Mouse (Mus musculus) adrenal gland, adult 18-20 months (tissue): ENCODE results near the gene Lag3. TPM values are rescaled to one million over a fixed set of nuclear protein-coding genes. Genes with fewer than 3 reads are reported as not detected.

Experiments used
- DNase-seq, 2 experiments: peaks; one replicate each; pipeline ENCODE4 v3.0.0; 2021 to 2022; ENCODE audit warnings: low spot score in 2 of 2
- total RNA-seq, 2 experiments: library from RNA; stranded (reverse); gene quantifications; 1 replicate in 1 of 2; 2 replicates in 1 of 2; pipeline ENCODE4 v1.2.3; 2021

Gene Lag3
- total RNA-seq, 2 experiments from 2014 or later, result 1.4 to 2.6 TPM

DNA sequence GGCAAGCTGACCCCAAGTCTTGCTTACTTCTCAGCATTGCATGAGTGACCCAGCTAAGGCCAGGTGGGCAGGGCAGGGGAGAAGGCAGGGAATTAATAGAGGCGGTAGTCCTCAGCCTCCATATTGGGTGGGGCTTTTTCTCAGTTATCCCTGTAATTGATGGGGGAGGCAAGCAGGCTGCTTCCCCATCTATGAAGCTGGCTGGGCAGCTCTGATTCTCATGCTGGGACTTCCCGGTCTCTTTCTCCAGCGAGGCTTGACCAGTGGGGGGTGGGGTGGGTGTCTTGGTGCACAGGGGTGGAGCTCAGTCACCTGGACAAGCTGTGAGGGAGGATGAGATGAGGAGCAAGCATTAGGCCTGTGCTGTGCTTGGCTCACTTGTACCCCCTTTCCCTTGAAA, 49.7 kb downstream of the Lag3 start:
- DNase-seq, result no peak

DNA sequence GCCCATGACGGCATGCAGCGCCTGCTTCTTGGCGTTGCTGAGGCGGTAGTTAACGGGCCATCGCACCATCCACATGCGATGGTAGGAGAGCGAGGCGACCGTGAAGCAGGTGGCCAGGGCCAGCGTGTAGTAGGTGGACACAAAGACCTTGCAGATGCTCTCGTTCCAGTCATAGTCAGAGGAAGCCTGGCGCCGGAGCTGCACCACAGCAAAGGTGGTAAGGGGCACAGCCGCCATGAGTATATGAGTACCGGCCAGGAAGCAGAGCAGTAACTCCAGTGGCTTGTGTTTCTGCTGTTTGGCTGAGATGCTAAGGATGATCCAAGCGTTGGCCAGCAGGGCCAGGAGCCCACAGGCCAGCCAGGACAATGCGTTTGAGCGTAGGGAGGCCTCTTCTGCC, 50.2 kb downstream of the Lag3 start:
- DNase-seq, result no peak

DNA sequence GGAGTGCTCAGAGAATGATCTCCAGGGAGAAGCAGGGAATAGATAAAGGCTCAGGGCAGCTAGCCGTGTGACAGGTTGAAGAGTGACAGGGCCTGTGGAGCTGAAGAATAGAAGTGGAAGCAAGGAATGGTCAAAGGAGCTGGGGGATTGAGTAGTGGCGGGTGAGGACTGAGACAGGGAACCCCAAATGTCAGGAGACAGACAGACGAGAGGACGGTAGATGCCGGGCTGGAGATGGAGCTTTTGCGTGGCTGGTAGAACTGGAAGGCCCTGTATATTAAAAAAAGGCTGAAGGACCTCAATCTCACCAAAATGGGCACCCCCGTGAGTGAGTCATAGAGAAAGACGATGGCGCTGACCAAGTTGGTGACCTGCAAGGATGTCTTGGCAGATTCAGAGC, 51.0 kb downstream of the Lag3 start:
- DNase-seq, result no peak

DNA sequence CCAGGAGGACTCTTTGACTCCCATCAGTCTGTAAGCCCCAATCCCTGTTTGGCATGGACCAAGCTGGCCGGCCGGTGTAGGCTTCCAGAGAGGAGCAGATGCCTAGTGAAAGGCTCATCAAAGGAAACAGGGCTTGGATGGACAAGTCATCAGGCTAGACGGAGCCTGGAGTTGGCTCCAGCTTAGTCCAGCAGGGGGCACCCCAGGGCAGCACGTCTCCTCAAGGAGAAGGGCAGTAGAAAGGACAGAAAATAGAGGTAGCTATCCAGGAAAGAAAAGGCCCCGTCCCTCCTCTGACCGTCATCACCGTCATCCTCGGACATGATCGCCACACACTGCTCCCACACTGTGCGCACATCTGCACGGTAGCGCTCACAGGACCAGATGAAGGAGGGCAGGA, 51.8 kb downstream of the Lag3 start:
- peak; percentile 88 to 92 for DNase-seq

DNA sequence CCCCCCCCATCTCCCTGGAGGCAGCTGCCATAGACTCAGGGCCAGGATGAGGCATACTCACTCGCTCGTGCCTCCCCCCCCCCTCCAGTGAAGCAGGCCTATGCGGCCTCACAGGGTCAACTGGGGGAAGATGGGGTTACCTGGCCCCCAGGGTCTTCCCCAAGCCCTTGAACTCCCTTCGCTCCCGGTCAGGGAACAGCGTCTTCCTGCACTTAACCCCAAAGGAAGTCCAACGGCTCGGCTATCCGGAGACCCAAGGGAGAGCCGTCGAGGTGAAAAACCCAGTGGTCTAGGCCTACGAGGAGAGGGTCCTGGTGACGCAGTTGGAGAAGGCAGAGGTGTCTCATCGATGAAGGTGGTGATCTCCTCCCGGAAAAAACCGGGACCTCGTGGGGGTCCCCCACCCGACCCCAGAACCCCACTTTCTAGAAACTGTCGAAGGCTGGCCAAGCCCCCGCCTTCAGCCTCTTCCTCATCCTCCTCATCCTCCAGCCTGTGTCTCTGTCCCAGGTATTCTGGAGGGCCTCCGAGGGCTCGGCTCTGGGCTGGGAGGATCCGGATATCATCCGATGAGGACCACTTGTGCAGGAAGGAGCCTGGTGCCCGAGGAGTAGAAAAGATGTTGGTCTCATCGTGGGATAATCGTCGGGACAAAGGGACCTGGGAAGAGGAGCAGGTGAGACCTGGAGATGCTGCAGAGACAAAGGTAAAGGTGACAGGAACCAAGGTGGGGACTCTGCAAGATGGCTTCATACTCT, 52.8 kb downstream of the Lag3 start:
- DNase-seq, result no peak

DNA sequence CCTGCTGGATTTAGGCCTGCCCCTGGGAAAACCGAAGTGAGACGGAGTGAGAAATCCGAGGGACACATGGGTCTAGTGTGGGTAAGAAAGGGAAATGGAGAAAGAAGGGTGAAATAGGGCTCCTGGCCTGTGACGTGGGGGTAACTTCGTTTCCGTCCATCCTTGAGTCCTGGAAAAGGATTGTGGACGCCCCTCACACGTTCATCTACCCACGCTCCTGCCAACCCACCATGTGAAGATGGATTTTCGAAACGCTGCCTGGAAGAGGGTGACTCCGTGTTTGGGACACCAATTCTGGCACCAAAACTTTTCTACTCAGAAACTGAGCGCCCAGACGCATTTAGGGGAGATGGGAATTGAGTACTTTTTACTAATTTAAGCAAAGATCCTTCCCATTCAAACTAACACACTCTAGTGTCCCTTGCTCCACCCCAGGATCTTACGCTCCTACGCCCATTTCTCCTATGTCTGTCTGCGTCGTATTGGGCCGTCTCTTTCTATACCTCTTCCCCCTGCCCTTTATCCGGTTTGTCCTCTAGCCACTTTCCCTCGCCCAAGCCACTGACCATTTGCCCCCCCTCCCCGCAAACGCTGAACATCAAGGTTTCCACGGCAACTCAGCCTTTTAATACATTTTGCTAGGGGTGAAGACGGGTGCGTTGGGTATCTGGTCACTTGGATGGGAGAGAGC, 53.5 kb downstream of the Lag3 start:
- no peak for DNase-seq

DNA sequence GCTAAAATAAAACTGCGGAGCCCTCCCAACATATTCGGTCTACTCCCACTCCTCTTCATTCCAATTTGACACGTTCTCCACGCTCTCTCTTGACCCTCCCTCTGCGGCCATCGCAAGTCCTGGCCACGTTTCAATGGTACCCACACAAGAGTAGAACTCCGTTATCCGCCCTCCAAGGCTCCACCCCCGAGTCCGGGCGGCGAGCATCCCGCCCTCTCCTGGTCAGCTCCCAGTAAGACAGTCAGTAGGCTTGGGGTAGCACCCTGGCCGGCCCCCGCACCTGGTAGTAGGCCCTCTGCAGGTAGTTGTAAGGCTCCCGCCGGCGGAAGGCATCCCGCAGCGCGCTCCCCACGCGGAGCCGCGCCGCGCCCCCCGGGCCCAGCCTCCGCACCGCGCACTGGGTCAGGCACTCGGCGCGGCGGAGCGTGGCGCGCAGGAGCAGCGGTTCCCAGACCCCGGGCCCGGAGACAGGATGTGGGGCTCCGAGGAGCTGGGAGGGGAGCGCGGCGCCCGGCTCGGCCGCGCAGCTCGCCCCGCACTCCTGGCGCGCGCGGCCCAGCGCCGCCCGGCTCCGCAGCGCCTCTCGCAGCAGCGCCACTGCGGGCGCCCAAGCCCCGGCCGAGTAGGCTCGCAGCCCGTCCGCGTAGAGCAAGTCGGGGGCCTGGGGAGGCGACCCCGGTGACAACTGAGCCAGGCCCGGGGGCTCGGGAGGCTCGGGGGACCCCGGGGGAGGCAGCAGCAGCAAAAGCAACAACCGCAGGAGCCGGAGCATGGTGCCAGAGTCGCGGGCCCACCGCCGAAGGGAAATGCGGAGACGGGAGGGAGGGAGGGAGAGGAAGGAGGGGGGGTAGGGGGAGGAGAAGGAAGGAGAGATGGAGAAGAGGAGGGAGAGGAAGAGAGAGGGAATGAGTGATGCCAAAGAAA, 54.3 kb downstream of the Lag3 start, which contains the start of gene P3h3:
TSS of gene P3h3 (minus strand) at position 837 of the 924 bp plus-strand sequence.
- DNase-seq, result peak; percentile 69 to 75

DNA sequence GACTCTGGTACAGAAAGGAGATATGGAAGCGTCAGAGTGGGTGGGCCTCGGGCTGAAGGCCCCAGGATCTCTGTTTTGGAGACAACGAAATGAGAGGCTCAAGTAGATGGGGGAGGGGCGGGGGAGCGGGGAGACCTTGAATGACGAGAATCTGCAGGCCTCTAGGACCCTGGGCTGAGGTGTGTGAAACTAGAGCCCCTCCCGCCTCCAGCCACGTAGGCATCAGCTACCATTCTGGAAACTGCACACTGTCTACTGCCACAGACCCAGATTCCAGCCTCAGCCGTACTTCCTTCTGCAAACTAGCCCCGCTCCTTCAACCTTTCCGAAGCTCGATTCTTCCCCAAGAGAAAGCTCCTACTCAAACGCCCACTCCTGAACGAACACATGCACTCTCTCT, 55.2 kb downstream of the Lag3 start:
- no peak for DNase-seq

DNA sequence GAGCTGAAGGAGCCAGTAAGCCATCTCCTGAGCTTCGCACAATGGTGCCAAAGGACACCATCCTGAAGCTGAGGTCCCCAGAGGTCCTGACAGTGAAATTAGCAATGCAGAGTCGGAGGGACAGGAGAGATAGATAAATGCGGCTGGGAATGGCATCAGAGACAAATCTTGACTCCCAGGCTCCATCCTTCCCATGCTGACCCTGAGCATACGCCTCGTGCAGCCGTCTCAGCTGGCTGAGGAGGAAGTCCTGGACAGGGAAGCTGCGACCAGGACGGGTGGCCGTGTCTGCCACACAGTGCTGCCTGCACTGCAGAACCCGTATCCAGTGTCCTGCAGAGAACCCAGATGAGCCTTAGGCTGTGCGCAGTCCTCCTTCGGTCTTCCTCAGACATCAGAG, 56.9 kb downstream of the Lag3 start:
- DNase-seq, result no peak

Other genes with a start within 250 kb of the Lag3 start
- gene Lpcat3, start 248.7 kb downstream of the Lag3 start, total RNA-seq, result 100 to 1,000 TPM in 1 of 2 experiments, 10 to 100 TPM in 1; 92.9 to 108 TPM
- gene Emg1, start 199.5 kb downstream of the Lag3 start, total RNA-seq, result 10 to 100 TPM; 81.0 to 86.4 TPM
- 100 to 1,000 TPM; 285 to 301 TPM for gene Phb2, start 199.4 kb downstream of the Lag3 start, total RNA-seq
- 10 to 100 TPM in 1 of 2 experiments, 1 to 10 TPM in 1; 9.8 to 11.5 TPM for gene Ptpn6, start 173.0 kb downstream of the Lag3 start, total RNA-seq
- gene Grcc10, start 170.3 kb downstream of the Lag3 start, total RNA-seq, result 100 to 1,000 TPM; 341 to 388 TPM
- gene Gm45234, start 155.7 kb downstream of the Lag3 start, total RNA-seq, result not detected
- 10 to 100 TPM; 78.4 to 80.2 TPM for gene Atn1, start 155.2 kb downstream of the Lag3 start, total RNA-seq
- gene Eno2, start 142.0 kb downstream of the Lag3 start, total RNA-seq, result 10 to 100 TPM; 19.8 to 37.7 TPM
- gene Lrrc23, start 132.0 kb downstream of the Lag3 start, total RNA-seq, result under 1 TPM in 1 of 2 experiments, not detected in 1; 0.90 TPM
- gene Spsb2, start 103.0 kb downstream of the Lag3 start, total RNA-seq, result 10 to 100 TPM; 17.3 to 18.9 TPM
- gene Tpi1, start 97.4 kb downstream of the Lag3 start, total RNA-seq, result 100 to 1,000 TPM; 383 to 517 TPM
- gene Usp5, start 82.2 kb downstream of the Lag3 start, total RNA-seq, result 100 to 1,000 TPM; 107 to 128 TPM
- gene Cdca3, start 82.2 kb downstream of the Lag3 start, total RNA-seq, result 1 to 10 TPM in 1 of 2 experiments, under 1 TPM in 1; 0.77 to 2.7 TPM
- gene Gnb3, start 71.4 kb downstream of the Lag3 start, total RNA-seq, result 1 to 10 TPM; 9.2 to 9.6 TPM
- 10 to 100 TPM; 24.1 to 24.4 TPM for gene P3h3, start 54.0 kb downstream of the Lag3 start, total RNA-seq
- gene Gpr162, start 47.7 kb downstream of the Lag3 start, total RNA-seq, result 1 to 10 TPM in 1 of 2 experiments, under 1 TPM in 1; 0.76 to 1.8 TPM
- 1 to 10 TPM in 1 of 2 experiments, under 1 TPM in 1; 0.36 to 1.8 TPM for gene Cd4, start 23.5 kb downstream of the Lag3 start, total RNA-seq
- 100 to 1,000 TPM; 770 to 874 TPM for gene Ptms, start 8.4 kb upstream of the Lag3 start, total RNA-seq
- gene Mlf2, start 19.7 kb upstream of the Lag3 start, total RNA-seq, result 100 to 1,000 TPM; 298 to 321 TPM
- 100 to 1,000 TPM; 112 to 141 TPM for gene Cops7a, start 53.8 kb upstream of the Lag3 start, total RNA-seq
- gene Pianp, start 85.0 kb upstream of the Lag3 start, total RNA-seq, result 1 to 10 TPM; 1.6 to 3.0 TPM
- gene Zfp384, start 97.4 kb upstream of the Lag3 start, total RNA-seq, result 10 to 100 TPM; 56.0 to 56.1 TPM
- gene Ing4, start 128.1 kb upstream of the Lag3 start, total RNA-seq, result 10 to 100 TPM; 45.3 to 53.4 TPM
- gene Acrbp, start 138.0 kb upstream of the Lag3 start, total RNA-seq, result 1 to 10 TPM; 7.8 to 9.6 TPM
- gene Lpar5, start 156.2 kb upstream of the Lag3 start, total RNA-seq, result under 1 TPM; 0.40 to 0.93 TPM
- gene Chd4, start 184.3 kb upstream of the Lag3 start, total RNA-seq, result 100 to 1,000 TPM; 150 to 190 TPM
- gene Nop2, start 220.2 kb upstream of the Lag3 start, total RNA-seq, result 10 to 100 TPM; 51.6 to 61.3 TPM
- 10 to 100 TPM; 19.4 to 20.4 TPM for gene Iffo1, start 233.5 kb upstream of the Lag3 start, total RNA-seq